Mouse (Mus musculus): Measurements from ENCODE around the gene Arhgap15. TPM values are rescaled to one million over a fixed set of nuclear protein-coding genes. Genes with fewer than 3 reads are reported as not detected.

Arhgap15 gene
- total and polyA plus RNA-seq, 2 experiments from 2014 or later: 1.2 to 2.0 TPM

DNA sequence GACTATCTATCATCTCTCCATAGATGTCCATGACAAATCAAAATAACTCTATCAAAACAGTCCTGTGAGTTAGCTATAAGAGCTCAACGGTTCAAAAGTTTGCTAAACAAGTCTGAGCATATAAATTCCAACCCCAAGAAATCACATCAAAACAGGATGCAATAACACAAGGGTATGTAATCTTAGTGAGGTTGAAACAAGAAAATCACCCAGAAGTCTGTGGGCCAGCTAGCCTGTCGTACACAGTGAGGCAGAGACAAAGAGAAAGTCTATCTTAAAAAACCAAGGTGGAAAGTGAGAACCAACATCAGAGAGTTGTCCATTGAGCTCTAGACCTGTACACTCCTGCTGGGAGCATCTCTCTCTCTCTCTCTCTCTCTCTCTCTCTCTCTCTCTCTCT, 8.0 kb downstream of the Arhgap15 start:
- Histone ChIP-seq H3K9ac (no peak overlapping the region), H3K27ac (ENCODE audit: low read depth, low read length) (no peak overlapping the region), H3K9me3 (ENCODE audit: low read length) (no peaks in the 10 kb centered on the region), H3K36me3 (ENCODE audit: insufficient read depth) (no peaks in the 10 kb centered on the region), H3K4me2 (ENCODE audit: low read depth) (no peak overlapping the region), H3K4me3 (ENCODE audit: low read depth, low read length) (no peak overlapping the region), H3K27me3 (ENCODE audit: insufficient read depth, low read length) (no peaks in the 10 kb centered on the region), H3K4me1 (ENCODE audit: insufficient read depth) (no peaks in the 10 kb centered on the region)
- no peak for TF ChIP-seq CTCF (IDR thresholded peaks at IDR 0.05; ENCODE audit: low read depth)
- ATAC-seq (no peak), DNase-seq (no peak)
- 83% methylated on average over 2 of the region's 2 CpGs for WGBS

DNA sequence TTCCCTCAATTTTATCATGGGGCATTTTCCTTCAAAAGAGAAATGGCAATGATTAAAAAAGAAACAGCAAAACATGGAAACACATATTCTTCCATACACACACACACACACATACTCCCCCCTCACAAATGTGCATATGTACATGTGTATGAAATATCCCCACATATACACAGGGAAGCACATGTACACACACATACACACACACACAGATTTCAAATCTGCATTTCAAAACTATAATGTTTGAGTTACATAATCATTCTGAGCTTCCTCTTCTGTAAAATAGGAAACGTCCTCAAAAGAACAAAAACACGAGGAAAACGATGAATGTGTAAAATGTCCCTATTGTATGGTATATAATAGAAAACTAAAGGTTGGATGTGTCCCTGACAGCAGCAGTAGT, 13.1 kb downstream of the Arhgap15 start:
- 69% methylated on average over 3 of the region's 3 CpGs for WGBS
- TF ChIP-seq CTCF (IDR thresholded peaks at IDR 0.05; ENCODE audit: low read depth): no peak

DNA sequence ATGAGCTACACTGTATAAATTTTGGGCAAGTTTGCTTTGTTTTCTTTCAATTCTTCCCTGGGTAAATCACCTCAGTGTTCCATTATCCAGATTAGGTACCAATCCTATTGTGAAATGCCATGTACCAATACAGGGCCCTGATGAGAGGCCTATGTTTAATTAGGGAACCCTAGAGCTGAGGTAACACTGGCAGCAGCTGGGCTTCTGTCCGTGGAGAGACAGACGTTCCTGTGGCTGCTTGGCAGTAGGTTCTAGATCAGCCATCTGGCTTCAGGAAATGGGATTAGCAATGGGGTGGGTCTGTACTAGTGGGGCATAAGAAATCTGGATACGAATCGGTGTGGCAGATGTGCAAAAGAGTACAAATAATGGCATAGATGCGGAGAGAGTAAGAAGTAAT, 14.7 kb downstream of the Arhgap15 start:
- no peak overlapping the region for H3K4me3 ChIP-seq (ENCODE audit: low read depth, low read length)
- no peak for DNase-seq

More for the DNA sequence above, 13.1 kb downstream of the Arhgap15 start:
- no peak overlapping the region for H3K4me2 ChIP-seq (ENCODE audit: low read depth)
- H3K27ac ChIP-seq (ENCODE audit: low read depth, low read length): no peak overlapping the region
- H3K9me3 ChIP-seq (ENCODE audit: low read length): no peaks in the 10 kb centered on the region
- H3K4me3 ChIP-seq (ENCODE audit: low read depth, low read length): no peak overlapping the region
- no peaks in the 10 kb centered on the region for H3K4me1 ChIP-seq (ENCODE audit: insufficient read depth)
- no peaks in the 10 kb centered on the region for H3K36me3 ChIP-seq (ENCODE audit: insufficient read depth)
- H3K9ac ChIP-seq: no peak overlapping the region
- H3K27me3 ChIP-seq (ENCODE audit: insufficient read depth, low read length): no peaks in the 10 kb centered on the region
- DNase-seq (no peak), ATAC-seq (no peak)

DNA sequence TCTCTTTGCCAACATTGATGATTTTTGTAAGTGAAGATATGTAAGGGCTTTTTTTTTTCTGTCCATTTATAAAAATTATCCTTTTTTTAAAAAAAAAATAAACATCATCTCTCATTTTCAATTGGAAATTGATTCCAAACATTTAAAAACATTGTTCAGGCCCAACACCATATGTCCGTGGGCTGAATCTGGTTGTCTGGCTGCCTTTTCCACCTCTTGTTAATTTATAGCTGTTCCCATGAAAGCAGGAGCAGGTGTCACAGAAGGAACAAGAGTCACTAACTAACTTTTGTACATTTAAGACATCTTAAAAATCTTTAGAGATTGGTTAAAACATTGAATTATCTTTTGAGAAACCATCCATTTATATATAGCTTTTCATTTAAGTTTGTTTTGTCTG, 15.8 kb downstream of the Arhgap15 start:
- no peak overlapping the region for H3K27ac ChIP-seq (ENCODE audit: low read depth, low read length)
- no peaks in the 10 kb centered on the region for H3K9me3 ChIP-seq (ENCODE audit: low read length)
- H3K4me1 ChIP-seq (ENCODE audit: insufficient read depth): no peaks in the 10 kb centered on the region
- ATAC-seq (no peak), DNase-seq (peak; percentile 4)
- no peak overlapping the region for H3K9ac ChIP-seq
- no peak overlapping the region for H3K4me3 ChIP-seq (ENCODE audit: low read depth, low read length)
- no peaks in the 10 kb centered on the region for H3K36me3 ChIP-seq (ENCODE audit: insufficient read depth)
- no peak for TF ChIP-seq CTCF (IDR thresholded peaks at IDR 0.05; ENCODE audit: low read depth)
- no peak overlapping the region for H3K4me2 ChIP-seq (ENCODE audit: low read depth)
- 52% methylated on average over 1 of the region's 1 CpGs for WGBS
- H3K27me3 ChIP-seq (ENCODE audit: insufficient read depth, low read length): no peaks in the 10 kb centered on the region

More for the DNA sequence above, 14.7 kb downstream of the Arhgap15 start:
- Histone ChIP-seq H3K27me3 (ENCODE audit: insufficient read depth, low read length) (no peaks in the 10 kb centered on the region), H3K9ac (no peak overlapping the region), H3K9me3 (ENCODE audit: low read length) (no peaks in the 10 kb centered on the region), H3K27ac (ENCODE audit: low read depth, low read length) (peak overlapping the region; percentile 50; the same call in 1 of the 2 replicates), H3K4me2 (ENCODE audit: low read depth) (no peak overlapping the region), H3K36me3 (ENCODE audit: insufficient read depth) (no peaks in the 10 kb centered on the region), H3K4me1 (ENCODE audit: insufficient read depth) (no peaks in the 10 kb centered on the region)
- ATAC-seq: peak; percentile 23; the same call in 1 of the 2 replicates
- WGBS: 46% methylated on average over 5 of the region's 5 CpGs
- no peak for TF ChIP-seq CTCF (IDR thresholded peaks at IDR 0.05; ENCODE audit: low read depth)

DNA sequence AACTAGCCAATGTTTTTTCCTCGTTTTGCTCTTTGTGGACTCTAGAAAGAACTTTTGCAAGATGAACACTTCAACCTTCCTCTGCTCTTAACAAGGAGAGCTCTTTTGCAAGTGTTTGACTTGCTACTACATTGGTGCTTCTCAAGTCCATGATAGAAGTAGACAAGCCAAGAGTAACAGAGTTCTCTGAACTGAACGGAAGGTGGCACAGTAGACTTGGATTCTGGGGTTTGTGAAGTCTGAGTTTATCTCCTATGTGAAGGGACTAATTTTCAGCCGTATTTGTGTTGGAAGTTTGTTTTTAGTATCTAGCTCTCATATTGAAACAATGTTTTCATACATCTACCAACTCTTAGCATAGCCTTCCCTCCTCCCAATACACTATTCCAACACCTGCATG, 17.6 kb downstream of the Arhgap15 start:
- Histone ChIP-seq H3K9ac (no peak overlapping the region), H3K4me1 (ENCODE audit: insufficient read depth) (no peaks in the 10 kb centered on the region), H3K4me2 (ENCODE audit: low read depth) (no peak overlapping the region), H3K27ac (ENCODE audit: low read depth, low read length) (no peak overlapping the region), H3K4me3 (ENCODE audit: low read depth, low read length) (no peak overlapping the region), H3K27me3 (ENCODE audit: insufficient read depth, low read length) (no peaks in the 10 kb centered on the region), H3K9me3 (ENCODE audit: low read length) (no peaks in the 10 kb centered on the region), H3K36me3 (ENCODE audit: insufficient read depth) (no peaks in the 10 kb centered on the region)
- TF ChIP-seq CTCF (IDR thresholded peaks at IDR 0.05; ENCODE audit: low read depth): no peak
- DNase-seq: no peak
- 85% methylated on average over 3 of the region's 3 CpGs for WGBS
- no peak for ATAC-seq

DNA sequence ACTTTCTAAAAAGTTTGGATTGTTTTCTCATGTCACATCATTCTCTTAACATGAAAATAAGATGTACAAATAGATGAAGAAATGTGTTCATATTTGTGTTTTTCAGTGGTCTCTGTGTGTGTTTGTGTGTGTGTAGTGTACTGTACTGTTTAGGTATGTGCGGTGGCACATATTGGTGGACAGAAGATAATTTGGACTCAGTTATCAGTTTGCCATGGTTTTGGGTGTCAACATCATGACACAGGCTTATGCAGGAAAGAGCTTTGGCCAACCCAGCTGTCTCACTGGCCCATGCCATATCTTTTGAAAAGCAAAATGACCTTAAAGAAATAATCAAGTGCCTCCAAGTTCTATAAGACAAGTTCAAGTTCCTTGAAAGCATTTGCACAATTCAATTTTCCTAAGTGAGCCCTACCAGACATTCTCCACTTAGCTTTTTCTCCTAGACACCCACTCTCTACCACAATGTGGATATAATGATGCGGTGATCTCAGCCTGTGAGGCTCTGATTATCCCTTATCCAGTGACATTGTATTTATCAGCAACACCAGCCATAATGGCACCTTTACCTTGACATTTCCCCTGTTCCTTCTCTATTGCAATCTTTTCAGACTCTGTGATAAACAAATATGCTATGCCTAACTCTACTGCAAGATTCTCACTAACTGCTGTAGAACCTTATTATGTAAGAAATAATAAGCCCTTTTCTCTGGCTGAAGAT, 21.4 kb downstream of the Arhgap15 start:
- WGBS: 93% methylated on average over 2 of the region's 2 CpGs

DNA sequence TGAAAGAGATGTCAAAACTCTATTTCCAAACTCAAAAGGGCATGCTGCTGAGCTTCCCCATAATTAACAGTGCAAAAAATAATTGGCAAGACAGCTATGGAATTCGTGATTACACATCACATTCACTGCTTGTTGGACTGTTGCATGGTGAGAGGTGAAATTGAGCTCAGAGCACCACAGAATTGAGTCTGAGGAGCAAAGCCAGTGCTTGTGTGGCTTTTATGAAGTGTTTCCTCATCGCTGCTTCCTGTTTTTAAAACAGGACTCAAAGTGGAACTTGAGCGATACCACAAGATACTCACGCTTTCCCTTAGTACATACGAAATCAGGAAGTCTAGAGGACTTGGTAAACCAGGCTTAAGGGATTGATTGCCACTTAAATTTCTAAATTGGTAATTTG, 24.0 kb downstream of the Arhgap15 start:
- no peak for ATAC-seq
- Histone ChIP-seq H3K27ac (ENCODE audit: low read depth, low read length) (no peak overlapping the region), H3K4me3 (ENCODE audit: low read depth, low read length) (no peak overlapping the region), H3K27me3 (ENCODE audit: insufficient read depth, low read length) (no peaks in the 10 kb centered on the region), H3K4me1 (ENCODE audit: insufficient read depth) (no peaks in the 10 kb centered on the region), H3K36me3 (ENCODE audit: insufficient read depth) (no peaks in the 10 kb centered on the region), H3K9ac (no peak overlapping the region), H3K4me2 (ENCODE audit: low read depth) (no peak overlapping the region), H3K9me3 (ENCODE audit: low read length) (no peaks in the 10 kb centered on the region)
- DNase-seq: no peak
- 90% methylated on average over 5 of the region's 5 CpGs for WGBS
- TF ChIP-seq CTCF (IDR thresholded peaks at IDR 0.05; ENCODE audit: low read depth): no peak

More for the DNA sequence above, 21.4 kb downstream of the Arhgap15 start:
- H3K9me3 ChIP-seq (ENCODE audit: low read length): no peaks in the 10 kb centered on the region
- no peak for TF ChIP-seq CTCF (IDR thresholded peaks at IDR 0.05; ENCODE audit: low read depth)
- DNase-seq (no peak), ATAC-seq (no peak)
- no peaks in the 10 kb centered on the region for H3K4me1 ChIP-seq (ENCODE audit: insufficient read depth)
- no peak overlapping the region for H3K4me3 ChIP-seq (ENCODE audit: low read depth, low read length)
- no peaks in the 10 kb centered on the region for H3K27me3 ChIP-seq (ENCODE audit: insufficient read depth, low read length)
- no peak overlapping the region for H3K4me2 ChIP-seq (ENCODE audit: low read depth)
- H3K27ac ChIP-seq (ENCODE audit: low read depth, low read length): no peak overlapping the region
- H3K9ac ChIP-seq: no peak overlapping the region
- H3K36me3 ChIP-seq (ENCODE audit: insufficient read depth): no peaks in the 10 kb centered on the region

All from forebrain, postnatal 0 days (tissue).